Mouse (Mus musculus) kidney, postnatal 0 days (tissue): ENCODE data around the gene Pou5f2. TPM values are rescaled to one million over a fixed set of nuclear protein-coding genes. Genes with fewer than 3 reads are reported as not detected.

ENCODE experiments used
- ATAC-seq: fragments of 200-750 bp; cut with Nextera tagmentation; replicated peaks from 2 replicates; pipeline ENCODE4 v1.8.0; 2017; ENCODE audit warnings: low read depth, moderate number of reproducible peaks, moderate TSS enrichment, moderate library complexity; ENCODE audit not compliant: low FRiP score
- DNase-seq: peaks from one replicate; pipeline ENCODE4 v3.0.0-alpha.2; 2016; ENCODE audit warnings: low spot score
- H3K27ac ChIP-seq: fragments of 300-500 bp; sonication (generic); 2 replicates; pipeline ENCODE4 v1.5.1; 2014; ENCODE audit warnings: mild to moderate bottlenecking
- H3K27me3 ChIP-seq: fragments of 300-500 bp; sonication (generic); 2 replicates; pipeline ENCODE4 v1.6.1; 2014; ENCODE audit warnings: low read length, mixed read lengths; ENCODE audit not compliant: insufficient read depth
- H3K36me3 ChIP-seq: fragments of 300-500 bp; sonication (generic); 2 replicates; pipeline ENCODE4 v1.6.1; 2014; ENCODE audit warnings: low read length, mixed read lengths; ENCODE audit not compliant: insufficient read depth
- H3K4me1 ChIP-seq: fragments of 300-500 bp; sonication (generic); replicated peaks from 2 replicates; pipeline ENCODE4 v1.6.1; 2014; ENCODE audit warnings: antibody characterized with exemption, low read length, mixed read lengths; ENCODE audit not compliant: insufficient read depth
- H3K4me2 ChIP-seq: fragments of 300-500 bp; sonication (generic); 2 replicates; pipeline ENCODE4 v1.6.1; 2014; ENCODE audit warnings: mild to moderate bottlenecking, low read length, moderate library complexity, mixed read lengths
- H3K4me3 ChIP-seq: fragments of 300-500 bp; sonication (generic); replicated peaks from 2 replicates; pipeline ENCODE4 v1.5.1; 2014; ENCODE audit warnings: low read depth, low read length
- H3K9ac ChIP-seq: fragments of 300-500 bp; sonication (generic); 2 replicates; pipeline ENCODE4 v1.6.1; 2014; ENCODE audit warnings: low read depth, low read length
- H3K9me3 ChIP-seq: fragments of 300-500 bp; sonication (generic); replicated peaks from 2 replicates; pipeline ENCODE4 v1.6.1; 2016; ENCODE audit warnings: low read length, inconsistent platforms, mixed read lengths
- CTCF ChIP-seq: IDR thresholded peaks from 2 replicates; pipeline ENCODE4 v1.5.1; 2016; ENCODE audit warnings: antibody characterized with exemption, low read depth, mild to moderate bottlenecking, moderate library complexity
- WGBS: fragments of 180-500 bp; shearing (Covaris S2); extraction: QIAGEN DNeasy Blood & Tissue Kit; methylation state at CpG from one replicate; pipeline ENCODE4 v1.1.7; 2014; 5-methylcytosine and 5-hydroxymethylcytosine counted together
- polyA plus RNA-seq: library from polyadenylated mRNA; unstranded; fragments of >200 nt; fragmentation: Nextera tagmentation; extraction: Ambion mirVana; gene quantifications from 2 replicates; pipeline ENCODE4 v1.2.1, GENCODE M21; 2015

The Pou5f2 gene
- polyA plus RNA-seq, 1 experiment from 2014 or later, result 0.63 TPM

DNA sequence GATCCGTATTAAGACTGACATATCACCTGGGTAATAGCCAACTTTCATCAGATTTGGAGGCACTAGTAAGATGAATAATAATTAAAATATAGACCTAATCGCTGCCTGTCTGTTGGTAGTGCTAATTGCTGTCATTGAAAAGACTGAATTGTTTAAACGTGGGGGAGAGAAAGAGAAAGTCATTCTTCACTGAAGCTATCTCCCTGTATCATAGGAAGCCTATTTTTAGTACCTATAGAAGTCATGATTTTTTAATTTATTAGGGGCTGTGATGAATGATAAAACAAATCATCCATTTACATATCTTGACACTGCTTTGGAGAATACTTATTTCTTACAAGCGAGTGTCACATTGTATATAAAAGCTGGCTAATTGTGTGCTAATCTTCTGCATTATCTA is 20.1 kb upstream of the Pou5f2 start:
- Histone ChIP-seq H3K4me3 (no peak overlapping the region), H3K4me2 (no peak overlapping the region), H3K27me3 (no peaks in the 10 kb centered on the region), H3K9me3 (no peaks in the 10 kb centered on the region), H3K9ac (no peak overlapping the region), H3K27ac (no peak overlapping the region), H3K36me3 (no peaks in the 10 kb centered on the region), H3K4me1 (no peaks in the 10 kb centered on the region)
- no peak for TF ChIP-seq CTCF
- DNase-seq (no peak), ATAC-seq (no peak)
- 82% methylated on average over 4 of the region's 4 CpGs for WGBS

DNA sequence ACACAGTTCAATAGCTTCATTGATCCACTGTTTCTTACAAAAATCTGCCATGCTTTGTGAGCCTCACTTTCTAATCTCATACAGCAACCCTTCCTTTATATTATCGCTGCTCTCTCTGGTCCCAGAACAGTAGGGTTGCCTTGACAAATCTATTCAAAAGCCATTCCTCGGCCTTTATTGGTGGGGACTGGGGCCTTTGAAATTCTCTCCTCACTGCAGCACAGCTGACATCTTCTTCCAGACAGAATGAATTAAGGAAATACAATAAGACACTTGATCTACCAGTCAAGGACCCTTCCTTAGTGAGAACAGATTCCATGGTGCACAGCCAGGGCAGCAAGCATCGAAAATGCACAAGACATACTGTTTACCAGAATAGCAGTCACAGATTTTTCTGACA is 19.4 kb upstream of the Pou5f2 start:
- no peak overlapping the region for H3K4me3 ChIP-seq
- no peak for DNase-seq
- no peak overlapping the region for H3K27ac ChIP-seq
- 56% methylated on average over 3 of the region's 3 CpGs for WGBS
- H3K27me3 ChIP-seq, result no peaks in the 10 kb centered on the region
- TF ChIP-seq CTCF, result no peak
- no peak overlapping the region for H3K4me2 ChIP-seq
- H3K36me3 ChIP-seq, result no peaks in the 10 kb centered on the region
- H3K9me3 ChIP-seq, result no peaks in the 10 kb centered on the region
- H3K9ac ChIP-seq, result no peak overlapping the region
- no peak for ATAC-seq
- no peaks in the 10 kb centered on the region for H3K4me1 ChIP-seq

GRCm38 (mm10) chr13:78010176-78010575 is 14.5 kb upstream of the Pou5f2 start:
- no peak overlapping the region for H3K4me3 ChIP-seq
- TF ChIP-seq CTCF, result no peak
- H3K9me3 ChIP-seq, result no peaks in the 10 kb centered on the region
- no peak overlapping the region for H3K4me2 ChIP-seq
- H3K36me3 ChIP-seq, result no peaks in the 10 kb centered on the region
- ATAC-seq (no peak), DNase-seq (no peak)
- H3K27me3 ChIP-seq, result no peaks in the 10 kb centered on the region
- WGBS, result 81% methylated on average over 1 of the region's 1 CpGs
- no peak overlapping the region for H3K27ac ChIP-seq
- no peak overlapping the region for H3K9ac ChIP-seq
- no peaks in the 10 kb centered on the region for H3K4me1 ChIP-seq

DNA sequence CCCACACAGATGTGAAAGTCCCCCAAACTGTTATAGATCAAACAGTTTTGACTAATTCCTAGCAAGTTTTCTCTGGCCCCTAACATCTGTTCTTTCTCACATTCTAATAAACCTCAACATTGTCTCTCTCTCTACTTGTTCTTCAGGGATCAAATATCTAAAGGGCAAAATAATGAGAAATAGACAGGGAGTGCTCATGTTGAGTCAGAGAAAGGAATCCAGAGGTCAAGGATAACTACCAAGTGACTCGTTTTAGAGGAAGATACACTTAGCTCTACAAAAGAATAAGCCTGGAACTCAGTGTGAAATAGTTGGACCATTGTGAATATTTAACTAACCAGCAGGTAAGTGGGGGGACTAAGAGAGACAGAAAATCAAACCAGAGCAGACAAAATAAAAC is 8.1 kb downstream of the Pou5f2 start:
- ATAC-seq (no peak), DNase-seq (no peak)
- Histone ChIP-seq H3K4me1 (no peaks in the 10 kb centered on the region), H3K27ac (no peak overlapping the region), H3K4me2 (no peak overlapping the region), H3K9ac (no peak overlapping the region), H3K36me3 (no peaks in the 10 kb centered on the region), H3K4me3 (no peak overlapping the region), H3K9me3 (no peaks in the 10 kb centered on the region), H3K27me3 (no peaks in the 10 kb centered on the region)
- no peak for TF ChIP-seq CTCF
- WGBS, result 10% methylated on average over 1 of the region's 1 CpGs

DNA sequence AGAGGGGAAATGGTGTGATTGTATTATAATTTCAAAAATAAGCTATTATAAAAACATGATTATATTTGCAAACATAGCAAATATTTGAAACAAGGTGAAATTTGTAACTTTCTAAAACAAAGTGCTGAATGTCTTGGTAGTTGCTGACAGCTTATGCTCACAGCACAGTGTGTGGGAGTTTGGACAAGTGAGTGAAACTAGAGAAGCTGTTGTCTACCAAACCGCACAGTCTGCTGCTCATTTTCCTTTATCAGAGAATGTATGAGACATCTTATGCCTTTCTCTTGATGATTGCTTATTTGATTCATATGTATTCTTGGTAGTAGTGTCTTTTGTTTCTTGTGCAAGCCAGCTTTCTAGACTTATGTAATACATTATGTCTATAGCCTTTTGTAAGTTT is 12.5 kb downstream of the Pou5f2 start:
- no peaks in the 10 kb centered on the region for H3K4me1 ChIP-seq
- H3K27me3 ChIP-seq, result no peaks in the 10 kb centered on the region
- no peak overlapping the region for H3K4me3 ChIP-seq
- no peaks in the 10 kb centered on the region for H3K36me3 ChIP-seq
- no peak overlapping the region for H3K4me2 ChIP-seq
- H3K9ac ChIP-seq, result no peak overlapping the region
- WGBS, result 30% methylated on average over 1 of the region's 1 CpGs
- ATAC-seq (no peak), DNase-seq (peak; percentile 21)
- H3K27ac ChIP-seq, result no peak overlapping the region
- no peak for TF ChIP-seq CTCF
- no peaks in the 10 kb centered on the region for H3K9me3 ChIP-seq

DNA sequence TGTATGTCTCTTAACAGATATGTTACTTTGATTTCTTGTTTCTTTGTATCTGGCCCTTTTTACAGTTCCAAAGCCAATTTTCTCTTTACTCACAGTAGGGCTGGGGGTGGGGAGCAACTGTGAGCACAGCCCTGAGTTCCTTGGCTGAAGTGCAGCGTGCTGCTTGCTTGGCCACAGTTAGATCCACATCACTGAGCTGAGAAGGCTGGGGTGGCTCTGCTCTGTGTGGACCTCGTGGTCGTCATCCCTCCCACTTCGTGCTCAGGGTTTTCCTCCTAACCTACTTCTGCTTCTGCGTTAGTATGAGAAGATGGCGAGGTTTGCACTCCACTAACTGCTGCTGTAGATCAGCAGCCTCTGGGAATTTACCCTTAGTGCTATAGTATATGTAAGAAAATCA is 18.5 kb downstream of the Pou5f2 start:
- 46% methylated on average over 6 of the region's 6 CpGs for WGBS
- no peaks in the 10 kb centered on the region for H3K9me3 ChIP-seq
- no peaks in the 10 kb centered on the region for H3K36me3 ChIP-seq
- DNase-seq (peak; percentile 19), ATAC-seq (peak; percentile 68; the same call in 1 of the 2 replicates)
- no peak overlapping the region for H3K4me3 ChIP-seq
- no peaks in the 10 kb centered on the region for H3K4me1 ChIP-seq
- H3K27me3 ChIP-seq, result no peaks in the 10 kb centered on the region
- H3K27ac ChIP-seq, result no peak overlapping the region
- no peak overlapping the region for H3K9ac ChIP-seq
- no peak for TF ChIP-seq CTCF
- no peak overlapping the region for H3K4me2 ChIP-seq

GRCm38 (mm10) chr13:78045116-78045515 is 20.4 kb downstream of the Pou5f2 start:
- H3K36me3 ChIP-seq, result no peaks in the 10 kb centered on the region
- ATAC-seq, result no peak
- WGBS, result 34% methylated on average over 5 of the region's 5 CpGs
- no peaks in the 10 kb centered on the region for H3K4me1 ChIP-seq
- DNase-seq, result no peak
- no peaks in the 10 kb centered on the region for H3K9me3 ChIP-seq
- no peaks in the 10 kb centered on the region for H3K27me3 ChIP-seq
- no peak overlapping the region for H3K4me2 ChIP-seq
- H3K4me3 ChIP-seq, result no peak overlapping the region
- TF ChIP-seq CTCF, result no peak
- H3K27ac ChIP-seq, result no peak overlapping the region
- H3K9ac ChIP-seq, result no peak overlapping the region

Other genes starting within 250 kb of the Pou5f2 start
- gene Nr2f1, start 174.9 kb downstream of the Pou5f2 start, polyA plus RNA-seq, result 9.8 and 11.2 TPM in 2 replicates